Mouse (Mus musculus) kidney, postnatal 10 days (tissue): Measurements from ENCODE around the gene Kcnc2.

Experiments used
- DNase-seq: peaks from one replicate; pipeline ENCODE4 v3.0.0; 2021; ENCODE audit warnings: mixed read lengths

The Kcnc2 gene

GRCm38 (mm10) chr10:112397194-112397593 is 126.3 kb downstream of the Kcnc2 start:
- DNase-seq = peak; percentile 9

- no peak for DNase-seq
These were observed 129.9 kb downstream of the Kcnc2 start for GRCm38 (mm10) chr10:112400591-112401404.

- no peak for DNase-seq
These were observed 138.6 kb downstream of the Kcnc2 start for GRCm38 (mm10) chr10:112409525-112409924.

- peak; percentile 28 for DNase-seq
These were observed 152.4 kb downstream of the Kcnc2 start for GRCm38 (mm10) chr10:112423327-112423726.

DNA sequence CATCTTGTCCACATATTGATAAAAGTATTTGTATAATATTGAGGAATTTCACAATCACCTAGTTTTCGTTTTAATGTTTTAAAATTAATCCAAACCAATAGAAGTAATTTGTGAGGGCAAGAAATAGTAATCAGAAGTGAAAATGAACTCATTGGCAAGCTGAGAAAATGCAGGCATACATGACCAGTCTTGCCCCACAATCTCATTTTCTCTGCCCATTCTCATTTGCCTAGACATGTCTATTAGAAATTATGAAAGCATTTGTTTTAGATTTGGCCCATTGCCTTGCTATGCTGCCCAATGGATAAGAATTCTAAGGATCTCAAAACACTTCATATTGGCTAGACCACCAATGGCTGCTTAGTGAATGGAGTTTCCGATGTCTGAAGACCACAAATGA is 166.0 kb downstream of the Kcnc2 start:
- DNase-seq = no peak

DNA sequence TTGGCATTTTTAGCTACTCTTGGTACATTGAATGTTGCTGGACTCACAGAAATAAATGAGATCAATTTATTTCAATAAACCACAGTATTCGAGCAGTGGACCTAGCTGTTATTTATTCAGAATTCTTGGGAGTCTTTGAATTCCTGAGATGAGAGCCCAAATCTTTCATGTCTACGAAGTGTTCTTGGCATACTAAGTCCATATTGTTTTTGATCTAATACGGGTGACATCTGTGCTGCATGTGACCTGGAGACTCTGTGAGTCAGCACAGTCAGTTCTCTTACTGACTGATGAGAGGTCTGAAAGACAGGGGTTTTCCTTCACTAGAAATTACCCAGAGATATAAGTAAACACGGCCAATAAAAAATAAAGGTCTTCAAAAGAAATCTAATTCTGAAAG is 173.7 kb downstream of the Kcnc2 start:
- no peak for DNase-seq

DNA sequence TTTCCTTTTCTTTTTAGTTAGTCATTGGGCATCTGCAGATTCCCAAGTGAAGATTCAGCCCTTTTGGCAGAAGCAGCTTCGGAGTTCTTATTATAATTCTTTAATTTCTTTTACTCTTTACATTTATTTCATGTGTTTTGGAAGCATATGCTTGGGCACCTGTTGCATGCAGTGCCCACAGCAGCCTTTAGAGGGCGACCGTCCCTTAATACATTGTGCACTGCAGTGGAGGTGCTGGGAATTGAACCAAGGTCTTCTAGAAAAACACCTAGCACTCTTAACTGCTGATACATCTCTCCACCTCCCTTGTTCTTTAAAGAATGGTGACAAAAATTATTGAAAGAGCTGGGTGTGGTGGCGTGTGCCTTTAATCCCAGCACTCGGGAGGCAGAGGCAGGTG is 180.0 kb downstream of the Kcnc2 start:
- DNase-seq = no peak

- DNase-seq = no peak
These were observed 197.9 kb downstream of the Kcnc2 start for GRCm38 (mm10) chr10:112468689-112469384.

GRCm38 (mm10) chr10:112474122-112474810 is 203.3 kb downstream of the Kcnc2 start:
- DNase-seq = no peak

GRCm38 (mm10) chr10:112481461-112481860 is 210.5 kb downstream of the Kcnc2 start:
- no peak for DNase-seq

- DNase-seq = no peak
These were observed 211.1 kb downstream of the Kcnc2 start for GRCm38 (mm10) chr10:112481921-112482607.

DNA sequence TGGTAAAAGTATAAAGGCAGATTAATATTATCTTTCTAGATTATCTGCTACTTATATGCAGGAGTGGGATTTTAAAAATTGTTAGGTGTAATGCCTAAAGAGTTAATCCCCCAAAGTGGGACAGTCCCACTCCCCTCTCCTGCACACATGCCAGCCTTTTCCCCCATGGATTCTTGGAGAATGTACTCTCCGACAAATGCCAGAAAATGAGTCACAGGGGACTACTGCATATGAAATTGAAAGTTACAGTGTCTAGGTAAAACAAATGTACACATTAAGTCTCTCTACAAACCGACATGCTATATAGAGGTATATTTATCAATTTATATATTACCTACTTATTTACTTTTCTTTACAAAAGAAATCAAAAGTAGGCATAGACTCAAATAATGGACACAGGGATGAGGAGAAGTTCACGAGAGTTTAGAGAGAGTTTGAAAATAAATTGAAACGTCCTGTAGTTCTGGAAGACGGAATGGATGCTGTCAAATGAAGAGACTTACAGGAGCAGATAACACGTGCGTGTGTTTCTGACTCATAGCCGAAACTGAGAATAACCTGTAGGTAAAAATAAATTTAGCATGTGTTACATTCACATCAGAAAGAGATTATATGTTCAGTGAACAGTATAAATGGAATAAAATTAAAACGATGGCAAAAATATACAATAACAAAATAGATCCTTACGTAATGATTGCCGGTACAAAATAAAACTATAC is 213.6 kb downstream of the Kcnc2 start:
- no peak for DNase-seq

- no peak for DNase-seq
These were observed 214.9 kb downstream of the Kcnc2 start for GRCm38 (mm10) chr10:112485819-112486218.

DNA sequence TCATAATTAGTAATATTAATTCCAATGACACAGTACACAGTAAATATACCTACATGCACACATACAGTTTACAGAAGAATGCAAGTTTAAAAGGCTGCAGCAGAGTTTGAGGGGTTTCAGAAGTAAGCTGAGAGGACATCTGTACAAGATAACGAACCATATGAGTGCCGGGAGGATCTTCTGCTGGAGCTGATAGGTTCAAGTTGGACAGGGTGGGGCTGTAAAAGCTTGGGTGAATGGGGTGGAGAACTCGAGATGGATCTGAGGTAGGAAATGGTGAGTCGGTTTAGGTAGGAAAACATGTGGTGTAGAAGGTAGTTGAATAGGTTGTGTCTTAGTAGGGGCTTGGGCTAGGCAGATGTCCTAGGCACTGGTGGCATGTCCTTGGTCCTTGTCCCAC is 217.8 kb downstream of the Kcnc2 start:
- no peak for DNase-seq
